Mouse (Mus musculus) gastrocnemius, adult 18-20 months (tissue): ENCODE results near the gene Gm853. TPM values are rescaled to one million over a fixed set of nuclear protein-coding genes. Genes with fewer than 3 reads are reported as not detected.

Experiments
- DNase-seq: peaks from one replicate; pipeline ENCODE4 v3.0.0; 2021; ENCODE audit warnings: low spot score
- total RNA-seq, 2 experiments: library from RNA; stranded (reverse); gene quantifications; 2 replicates each; pipeline ENCODE4 v1.2.3; 2021

Gm853 gene
- total RNA-seq, 2 experiments from 2014 or later: not detected

GRCm38 (mm10) chr4:130174335-130175031, 47.7 kb downstream of the Gm853 start:
- DNase-seq: peak; percentile 31

DNA sequence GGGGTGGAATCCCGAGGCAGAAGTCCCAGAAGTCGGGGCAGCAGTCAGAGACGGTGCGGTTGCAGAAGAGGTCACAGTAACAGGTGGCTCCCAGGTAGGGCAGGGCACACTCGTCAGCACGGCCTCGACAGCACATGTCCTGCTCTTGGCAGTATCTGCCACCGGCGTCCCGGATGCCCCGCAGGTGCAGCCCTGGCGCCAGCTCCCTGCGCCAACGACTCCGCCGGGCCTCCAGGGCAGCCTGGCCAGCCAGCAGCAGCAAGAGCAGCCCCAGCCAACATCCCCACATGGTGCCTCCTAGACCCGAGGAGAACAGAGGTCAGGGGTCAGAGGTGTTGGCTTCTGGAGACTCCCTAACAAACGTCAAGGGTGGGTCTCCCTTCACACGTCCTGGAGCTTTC, 48.3 kb downstream of the Gm853 start:
- no peak for DNase-seq

- no peak for DNase-seq
Observed at GRCm38 (mm10) chr4:130173060-130173822, 49.0 kb downstream of the Gm853 start.

GRCm38 (mm10) chr4:130171951-130172765, 50.0 kb downstream of the Gm853 start:
- peak; percentile 55 for DNase-seq

DNA sequence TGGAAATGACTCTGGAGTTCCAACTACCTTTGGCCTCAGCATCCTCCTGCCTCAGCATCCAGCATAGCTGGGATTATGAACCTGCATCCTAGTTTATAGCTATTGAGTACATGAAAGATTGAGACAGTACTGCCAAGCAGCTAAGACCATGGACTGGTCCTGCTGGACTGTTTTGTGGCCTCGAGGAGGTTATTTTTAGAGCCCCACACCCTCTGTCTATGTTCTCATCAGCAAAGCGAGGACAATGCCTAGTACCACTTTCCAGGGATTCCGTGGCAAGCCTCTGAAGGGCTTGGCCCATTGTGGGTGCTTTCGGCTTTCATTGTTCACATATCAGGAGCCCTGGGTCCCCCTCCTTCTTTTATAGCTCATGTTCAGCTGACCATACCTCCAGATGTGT, 51.8 kb downstream of the Gm853 start:
- no peak for DNase-seq

GRCm38 (mm10) chr4:130169411-130169971, 52.7 kb downstream of the Gm853 start:
- no peak for DNase-seq

DNA sequence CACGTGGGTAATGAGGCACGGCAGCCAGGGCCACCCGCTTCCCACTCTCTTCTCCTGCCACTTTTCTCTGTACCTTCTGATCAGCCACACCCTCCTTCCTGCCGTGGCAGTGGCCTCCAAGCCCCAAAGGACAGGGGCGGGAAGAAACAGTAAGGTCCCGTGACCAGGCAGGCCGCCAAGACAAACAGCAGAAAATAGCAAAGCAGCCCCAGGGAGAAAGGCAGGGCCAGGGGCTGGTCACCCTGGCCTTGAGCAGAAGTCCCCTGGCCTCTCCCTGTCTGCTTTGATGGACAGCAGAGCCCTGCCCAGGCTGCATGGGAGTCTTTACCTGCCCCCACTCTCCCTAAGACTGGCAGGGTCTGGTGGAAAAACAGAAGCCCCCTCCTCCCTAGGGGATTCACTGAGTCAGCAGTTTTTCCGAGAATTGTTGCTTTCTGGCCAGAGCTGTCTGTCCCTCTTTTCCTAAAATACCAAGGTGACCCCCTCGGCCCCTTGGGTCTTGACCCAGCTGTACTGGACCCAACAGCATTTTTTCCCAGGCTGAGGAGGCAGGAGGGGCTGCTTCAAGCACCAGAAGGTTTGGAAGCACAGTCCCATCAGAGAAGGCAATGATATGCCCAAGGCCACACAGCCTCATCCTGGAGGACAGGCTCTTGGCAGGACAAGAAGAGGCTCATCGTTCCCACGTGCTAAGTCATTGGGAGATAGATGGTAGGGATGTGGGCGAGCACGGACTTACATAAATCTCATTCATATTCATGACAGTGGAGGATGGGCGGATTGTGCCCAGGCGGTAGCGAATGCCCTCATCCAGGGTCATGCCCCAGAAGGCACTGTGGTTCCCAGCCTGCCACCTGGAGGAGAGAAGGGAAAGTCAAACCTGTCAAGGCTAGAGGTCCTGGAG, 53.7 kb downstream of the Gm853 start:
- peak; percentile 71 for DNase-seq

DNA sequence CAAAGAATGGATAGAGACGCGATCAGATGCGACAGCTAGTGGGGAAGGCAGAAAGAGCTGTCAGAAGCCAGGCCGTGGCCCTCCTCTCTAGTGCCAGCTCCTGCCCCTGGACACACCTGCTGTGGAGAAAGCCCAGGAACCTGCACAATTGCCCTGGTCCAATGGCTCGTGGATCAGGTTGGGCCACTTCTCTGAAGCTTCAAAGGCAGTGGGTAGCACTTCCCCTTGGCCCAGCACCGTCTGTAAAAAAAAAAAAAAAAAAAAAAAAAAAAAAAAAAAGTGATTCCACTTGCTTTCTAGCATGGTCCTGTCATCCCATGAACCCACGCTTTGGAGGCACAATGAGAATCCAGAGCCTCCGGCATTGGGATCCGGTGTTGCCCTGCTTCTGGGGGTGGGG, 54.4 kb downstream of the Gm853 start:
- no peak for DNase-seq

GRCm38 (mm10) chr4:130167321-130167720, 54.9 kb downstream of the Gm853 start:
- no peak for DNase-seq

DNA sequence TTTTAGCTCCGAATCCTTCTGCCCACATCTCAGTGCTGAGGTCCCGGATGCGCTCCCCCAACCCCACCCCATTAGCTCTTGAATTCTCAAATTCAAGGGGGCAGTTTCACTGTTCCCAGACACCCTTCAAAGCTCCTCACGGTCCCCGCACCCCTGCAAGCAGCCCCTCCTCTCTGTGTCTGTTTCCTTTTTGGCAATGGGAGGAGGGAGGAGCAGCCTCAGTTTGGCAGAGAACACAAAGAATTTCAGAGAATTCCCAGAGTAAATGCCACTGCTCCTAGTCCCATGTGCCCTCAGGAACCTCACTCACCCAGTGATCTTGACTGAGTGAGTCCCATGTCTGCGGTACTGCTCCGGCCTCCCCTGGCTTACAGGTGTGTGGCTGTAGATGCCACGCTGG, 55.6 kb downstream of the Gm853 start:
- DNase-seq: no peak

GRCm38 (mm10) chr4:130166061-130166460, 56.1 kb downstream of the Gm853 start:
- DNase-seq: no peak

GRCm38 (mm10) chr4:130164121-130164520, 58.1 kb downstream of the Gm853 start:
- no peak for DNase-seq

DNA sequence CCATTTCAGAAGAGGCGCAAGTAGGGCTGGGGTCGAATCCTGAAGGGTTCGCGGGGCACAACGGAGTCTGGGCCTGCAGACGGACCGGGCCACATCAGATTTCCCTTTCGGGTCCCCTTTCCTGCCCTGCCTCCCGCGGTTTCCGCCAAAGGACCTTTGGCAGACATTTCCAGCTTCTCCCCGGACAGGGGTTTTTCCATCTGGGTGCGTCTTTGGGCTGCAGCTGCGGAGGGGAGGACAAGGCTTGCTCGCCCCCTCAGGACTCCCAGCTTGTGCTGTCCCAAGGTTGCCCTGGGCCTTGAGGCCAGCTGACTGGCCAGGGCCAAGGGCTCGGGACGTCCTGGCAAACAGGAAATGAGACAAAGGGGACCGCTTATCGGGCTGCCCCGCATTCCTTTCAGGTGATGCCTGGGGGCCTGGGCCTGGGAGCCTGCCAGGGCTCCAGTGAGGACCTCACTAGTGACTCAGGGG, 58.8 kb downstream of the Gm853 start:
- no peak for DNase-seq

- DNase-seq: no peak
Observed at GRCm38 (mm10) chr4:130161349-130161748, 60.9 kb downstream of the Gm853 start.

Other genes starting within 250 kb of the Gm853 start
- gene Adgrb2, start 237.5 kb downstream of the Gm853 start, total RNA-seq: 1 to 10 TPM in 1 of 2 experiments, under 1 TPM in 1; 0.21 to 2.5 TPM
- gene Col16a1, start 174.6 kb downstream of the Gm853 start, total RNA-seq: 1 to 10 TPM; 2.5 to 2.9 TPM
- gene Pef1, start 119.8 kb downstream of the Gm853 start, total RNA-seq: 10 to 100 TPM; 33.7 to 38.6 TPM
- gene Hcrtr1, start 83.0 kb downstream of the Gm853 start, total RNA-seq: not detected
- 10 to 100 TPM; 27.5 to 40.5 TPM for gene Tinagl1, start 47.3 kb downstream of the Gm853 start, total RNA-seq
- 10 to 100 TPM; 71.7 to 80.8 TPM for gene Serinc2, start 56.8 kb upstream of the Gm853 start, total RNA-seq
- 1,000 to 10,000 TPM in 1 of 2 experiments, 100 to 1,000 TPM in 1; 614 to 1,203 TPM for gene Fabp3, start 86.2 kb upstream of the Gm853 start, total RNA-seq
- gene Gm10570, start 86.3 kb upstream of the Gm853 start, total RNA-seq: under 1 TPM in 1 of 2 experiments, not detected in 1; 0.66 TPM
- 10 to 100 TPM; 42.5 to 44.8 TPM for gene Zcchc17, start 137.5 kb upstream of the Gm853 start, total RNA-seq
- 10 to 100 TPM; 11.6 to 11.7 TPM for gene Snrnp40, start 137.7 kb upstream of the Gm853 start, total RNA-seq